Mouse (Mus musculus) ovary, postnatal 14 days (tissue): Measurements from ENCODE around the gene Six4.
"Not testable (repeated sequence)": the region's sequence is repeated elsewhere in the genome, so short reads cannot be mapped to it uniquely, and the experiment has no call there.

Experiments
- DNase-seq: peaks from one replicate; pipeline ENCODE4 v3.0.0; 2022; ENCODE audit warnings: low spot score

Gene Six4

GRCm38 (mm10) chr12:73113196-73113595 is at the start of gene Six4:
Gene Six4 (minus strand): TSS chr12:73113456.
- DNase-seq, result peak; percentile 52

GRCm38 (mm10) chr12:73162408-73163181 is 49.3 kb upstream of the Six4 start:
- DNase-seq, result no peak

DNA sequence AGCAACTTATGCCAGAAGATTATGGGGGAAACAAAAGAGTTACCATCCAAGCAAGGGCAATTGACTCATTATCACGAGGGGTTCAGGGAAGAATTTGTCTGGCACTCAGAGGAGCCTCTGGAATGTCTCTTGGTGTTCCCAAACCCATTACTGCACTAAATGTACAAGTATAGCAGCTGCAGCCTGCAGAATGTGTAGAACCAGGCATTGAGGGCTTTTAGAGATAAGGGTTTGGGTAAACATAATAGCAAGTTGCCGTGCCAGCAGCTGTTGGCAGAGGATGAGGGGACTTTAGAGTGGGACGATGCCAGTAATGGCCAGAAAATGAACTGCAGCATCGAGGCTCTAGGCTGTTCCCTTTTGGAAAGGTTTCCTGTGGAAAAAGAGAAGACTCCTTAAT is 47.1 kb upstream of the Six4 start:
- DNase-seq, result peak; percentile 6

GRCm38 (mm10) chr12:73154150-73154549 is 40.9 kb upstream of the Six4 start:
- no peak for DNase-seq

GRCm38 (mm10) chr12:73151038-73151437 is 37.8 kb upstream of the Six4 start:
- DNase-seq, result not testable (repeated sequence)

GRCm38 (mm10) chr12:73147236-73147635 is 34.0 kb upstream of the Six4 start:
- DNase-seq, result no peak

GRCm38 (mm10) chr12:73140732-73141131 is 27.5 kb upstream of the Six4 start:
- DNase-seq, result no peak

DNA sequence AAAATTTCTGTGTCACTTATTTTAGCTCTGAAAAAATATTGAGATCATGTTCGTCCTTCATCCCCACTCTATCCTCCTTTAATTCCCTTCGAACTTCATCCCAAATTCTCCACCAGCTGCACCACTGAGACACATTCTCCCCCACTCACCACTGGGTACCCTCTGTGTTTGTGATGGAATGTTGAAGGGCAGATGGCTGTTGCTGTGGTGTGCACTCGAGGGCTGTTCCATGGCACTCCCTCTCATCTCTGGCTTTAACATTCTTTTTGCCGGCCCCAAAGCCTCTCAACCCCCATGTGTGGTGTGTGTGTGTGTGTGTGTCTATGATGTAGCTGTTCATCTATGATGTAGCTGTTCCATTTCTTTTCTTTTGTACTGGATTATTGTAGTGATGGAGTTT is 12.0 kb upstream of the Six4 start:
- no peak for DNase-seq

DNA sequence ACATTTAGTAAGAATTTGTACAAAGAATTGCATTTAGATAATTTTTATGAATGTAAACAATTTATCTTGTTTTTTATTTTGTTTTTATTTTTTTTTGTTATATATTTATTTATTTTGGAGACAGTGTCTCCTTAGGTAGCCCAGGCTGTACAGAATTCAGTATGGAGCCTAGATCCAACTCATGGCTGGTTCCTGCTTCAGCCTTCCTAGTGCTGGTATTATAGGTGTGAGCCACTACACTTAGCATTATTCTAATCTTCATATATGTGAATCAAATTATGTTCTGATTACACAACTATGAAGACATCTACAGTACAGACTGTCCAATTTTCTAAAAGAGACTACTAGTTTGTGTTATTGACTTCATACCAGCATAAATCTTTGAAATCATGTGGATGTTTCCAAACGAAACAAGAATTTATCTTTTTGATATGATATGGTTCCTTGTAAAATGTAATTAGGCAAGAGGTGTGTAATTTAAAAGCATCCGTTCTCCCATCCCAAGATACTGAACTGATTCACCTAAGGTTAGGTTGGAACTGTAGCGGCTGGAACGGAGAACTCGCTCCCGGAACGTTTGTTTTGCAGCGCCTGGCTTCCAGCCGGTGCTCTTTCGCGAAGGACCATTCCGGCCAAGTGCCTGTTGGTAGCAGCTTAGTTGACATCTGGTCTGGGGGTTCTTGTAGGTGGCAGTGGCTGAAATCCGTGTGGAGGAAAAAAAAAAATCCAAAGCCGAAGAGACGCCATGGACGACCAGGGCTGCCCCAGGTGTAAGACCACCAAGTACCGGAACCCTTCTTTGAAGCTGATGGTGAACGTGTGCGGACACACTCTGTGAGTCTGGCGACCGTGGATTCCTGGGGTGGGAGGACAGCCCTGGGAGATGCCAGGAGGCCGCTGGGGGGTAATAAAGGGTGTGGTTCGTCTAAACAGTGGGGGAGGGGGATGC is 10.1 kb upstream of the Six4 start, which contains the start of gene Mnat1:
Mnat1 (plus strand) TSS at position 625 of the 949 bp plus-strand sequence.
- peak; percentile 89 for DNase-seq

GRCm38 (mm10) chr12:73112326-73113087 is 749 bp downstream of the Six4 start:
- DNase-seq, result peak; percentile 22

DNA sequence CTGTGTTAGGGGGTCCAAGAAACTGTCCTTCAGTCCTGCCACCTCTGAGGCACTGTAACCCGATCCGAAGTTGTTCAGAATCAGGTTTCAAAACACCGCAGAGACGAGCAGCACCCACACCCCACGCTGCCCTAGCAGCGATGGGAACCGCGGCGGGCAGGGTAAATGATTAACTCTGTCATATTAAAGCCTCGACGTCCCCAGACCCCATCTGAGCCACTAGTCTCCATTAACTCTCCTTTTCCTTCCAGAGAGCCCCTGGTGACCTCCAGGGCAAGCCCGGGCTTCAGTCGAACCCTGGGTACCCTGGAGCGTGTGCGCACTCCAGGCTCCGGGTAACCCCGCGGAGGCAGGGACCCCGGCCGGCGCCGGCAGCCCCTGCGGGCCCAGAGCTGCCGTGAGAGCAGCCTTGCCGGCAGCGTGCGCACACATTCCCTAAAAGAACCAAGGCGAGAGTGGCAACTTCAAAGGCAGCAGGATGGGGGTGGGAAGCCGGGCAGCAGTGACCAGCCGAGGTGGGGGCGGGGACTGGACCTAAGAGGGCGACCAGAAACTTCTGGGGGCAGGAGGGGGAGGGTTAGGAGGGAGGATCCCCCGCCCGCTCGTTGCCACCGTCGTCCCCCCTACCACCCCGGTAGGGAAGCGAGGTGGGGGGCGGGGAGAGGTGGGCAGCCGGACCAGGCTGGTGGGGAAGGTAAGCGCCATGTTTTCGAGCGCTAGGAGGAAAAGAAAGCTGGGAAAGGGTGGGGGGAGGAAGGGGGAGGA is 1.5 kb downstream of the Six4 start:
- peak; percentile 22 for DNase-seq

DNA sequence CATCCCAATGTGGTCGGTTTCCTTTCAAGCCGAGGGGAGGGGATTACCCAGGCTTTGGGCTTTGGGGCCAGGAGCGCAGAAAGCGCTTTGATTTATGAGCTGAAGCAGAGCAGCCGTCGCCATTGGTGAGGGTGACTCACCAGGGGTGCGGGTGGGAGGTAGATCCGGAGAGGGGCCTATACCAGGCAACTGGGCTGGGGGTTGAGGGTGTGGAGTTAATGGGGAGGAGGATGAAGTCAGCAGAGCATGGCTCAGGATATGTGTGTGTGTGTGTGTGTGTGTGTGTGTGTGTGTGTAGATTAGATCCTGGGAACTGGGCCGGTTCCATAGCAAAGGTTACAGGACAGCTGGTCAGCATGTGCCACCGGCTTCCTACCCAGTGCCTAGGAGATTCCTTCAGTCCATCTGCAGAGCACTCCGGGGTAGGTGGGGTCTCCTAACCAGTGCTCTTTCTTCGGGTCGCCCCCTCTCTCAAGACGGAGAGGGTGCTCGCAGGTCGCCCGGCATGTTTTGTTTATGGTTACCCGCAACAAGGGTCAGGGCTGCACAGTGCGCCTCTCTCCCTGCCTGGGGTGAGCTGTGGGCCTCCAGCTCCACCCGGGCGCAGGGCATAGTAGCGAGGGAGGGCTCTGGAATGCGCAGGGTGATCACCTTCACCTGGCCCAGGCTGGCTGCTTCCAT is 2.7 kb downstream of the Six4 start:
- peak; percentile 8 for DNase-seq

DNA sequence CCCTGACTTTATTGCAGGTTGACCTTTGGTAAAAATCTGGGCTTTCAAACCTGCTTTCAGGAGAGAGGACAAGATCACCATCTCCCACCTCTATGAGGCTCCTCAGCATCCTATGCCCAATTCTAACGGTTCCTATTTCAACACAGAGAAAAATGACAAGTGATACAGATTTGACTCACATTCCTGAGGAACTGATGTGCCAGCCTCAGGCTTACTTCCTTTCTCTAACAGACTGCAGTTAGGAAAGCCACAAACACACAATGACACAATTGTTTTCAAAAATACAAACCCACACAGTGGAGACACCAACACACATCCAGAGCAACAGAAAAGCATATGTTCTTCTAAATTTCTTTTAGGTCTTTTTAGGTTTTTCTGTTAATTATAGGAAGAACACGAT is 5.4 kb downstream of the Six4 start:
- no peak for DNase-seq

- no peak for DNase-seq
Observed at GRCm38 (mm10) chr12:73103713-73104112, 9.5 kb downstream of the Six4 start.

- DNase-seq, result no peak
Observed at GRCm38 (mm10) chr12:73098593-73098992, 14.7 kb downstream of the Six4 start.

DNA sequence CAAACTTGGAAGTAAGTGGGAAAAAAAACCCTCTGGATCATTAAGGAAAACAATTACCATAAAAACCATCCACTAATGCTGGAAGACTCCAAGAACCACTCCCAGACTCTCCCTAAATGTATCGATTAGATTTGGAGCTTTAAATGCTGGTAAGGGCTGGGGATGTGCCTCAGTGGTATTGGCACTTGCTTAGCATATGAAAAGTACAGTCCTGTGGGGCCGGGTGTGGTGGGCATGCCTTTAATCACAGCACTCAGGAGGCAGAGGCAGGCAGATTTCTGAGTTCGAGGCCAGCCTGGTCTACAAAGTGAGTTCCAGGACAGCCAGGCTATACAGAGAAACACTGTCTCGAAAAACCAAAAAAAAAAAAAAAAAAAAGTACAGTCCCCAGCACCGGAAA is 17.1 kb downstream of the Six4 start:
- not testable (repeated sequence) for DNase-seq

GRCm38 (mm10) chr12:73094605-73095004 is 18.7 kb downstream of the Six4 start:
- no peak for DNase-seq

GRCm38 (mm10) chr12:73094189-73094588 is 19.1 kb downstream of the Six4 start:
- DNase-seq, result no peak

GRCm38 (mm10) chr12:73090672-73091335 is 22.5 kb downstream of the Six4 start:
- DNase-seq, result no peak

GRCm38 (mm10) chr12:73088911-73089310 is 24.3 kb downstream of the Six4 start:
- no peak for DNase-seq
